Mouse (Mus musculus): ENCODE data around the gene Muc5ac. TPM values are rescaled to one million over a fixed set of nuclear protein-coding genes. Genes with fewer than 3 reads are reported as not detected.
A peak's percentile ranks its signal among the peaks of the same experiment; 100 is the strongest.
"Not testable (repeated sequence)": the region's sequence is repeated elsewhere in the genome, so short reads cannot be mapped to it uniquely, and the experiment has no call there.

Gene Muc5ac
- under 1 TPM in 1 of 2 experiments, not detected in 1; 0.02 TPM for total RNA-seq (2021)

DNA sequence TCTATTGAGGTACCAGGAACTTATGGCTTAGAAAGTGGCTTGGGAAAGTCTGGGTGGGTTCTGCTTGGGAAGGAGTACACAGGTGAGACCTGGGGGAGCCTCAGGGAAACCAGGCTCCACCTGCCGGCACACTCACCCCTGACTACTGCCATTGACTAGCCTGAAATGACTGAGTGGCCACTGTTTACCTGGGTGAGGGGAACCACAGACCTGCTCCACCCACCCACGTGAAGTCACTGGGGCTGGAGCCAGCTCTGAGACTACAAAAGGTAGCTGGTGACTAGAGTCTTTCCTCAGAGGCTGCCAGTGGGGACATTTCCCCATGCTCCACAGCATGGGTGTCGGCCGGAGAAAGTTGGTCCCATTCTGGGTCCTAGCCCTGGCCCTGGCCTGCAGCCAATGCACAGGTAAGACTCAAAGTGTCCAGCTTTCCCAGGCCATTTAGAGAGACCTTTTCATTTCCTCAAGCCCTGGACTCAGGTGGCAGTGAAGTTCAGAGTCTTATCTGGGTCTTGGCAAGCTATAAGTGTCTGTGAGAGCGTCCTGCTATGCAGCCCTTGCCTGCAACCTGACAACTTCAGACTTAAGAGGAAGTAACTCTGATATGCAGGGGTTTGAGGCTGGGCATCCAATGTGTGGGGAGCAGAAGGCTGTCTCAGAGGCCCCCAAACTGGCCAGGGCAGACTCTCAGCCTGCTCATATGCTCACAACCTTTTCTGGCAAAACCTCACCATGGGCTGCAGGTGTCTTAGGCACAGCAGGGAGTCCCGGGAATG, at the start of gene Muc5ac:
Muc5ac (plus strand) TSS at position 296 of the 776 bp plus-strand sequence.
- no peak for DNase-seq (ENCODE audit: low spot score in 2 of 2)

DNA sequence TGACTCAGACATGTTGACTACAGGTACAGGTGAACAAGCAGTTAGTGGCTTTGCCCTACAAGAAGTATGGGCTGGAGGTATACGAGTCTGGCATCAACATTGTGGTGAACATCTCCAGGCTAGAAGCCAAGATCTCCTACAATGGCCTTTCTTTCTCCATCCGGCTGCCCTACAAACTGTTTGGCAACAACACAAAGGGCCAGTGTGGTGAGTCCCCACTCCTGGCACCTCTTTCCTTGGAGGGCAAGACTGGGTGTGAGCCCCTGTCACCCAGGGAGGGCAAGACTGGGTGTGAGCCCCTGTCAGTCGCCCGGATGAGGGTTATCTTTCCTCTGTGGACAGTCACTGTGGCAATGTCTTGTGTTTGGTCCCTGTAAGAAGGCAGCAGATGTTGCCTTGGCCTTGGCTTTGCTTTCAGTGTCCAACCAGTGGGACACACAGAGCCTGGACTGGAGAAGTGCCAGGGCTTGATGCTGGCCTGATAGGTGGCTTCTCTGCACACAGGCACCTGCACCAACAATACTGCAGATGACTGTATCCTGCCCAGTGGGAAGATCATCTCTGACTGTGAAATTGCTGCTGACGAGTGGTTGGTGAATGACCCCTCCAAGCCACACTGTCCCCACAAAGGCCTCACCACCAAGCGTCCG, 41.2 kb upstream of the Muc5ac start:
- DNase-seq (ENCODE audit: low spot score in 2 of 2) = no peak
- intact Hi-C loops (cut with DNase I) = no loop called here

More for the DNA sequence above, at the start of gene Muc5ac:
- intact Hi-C loops (cut with DNase I) = no loop called here

DNA sequence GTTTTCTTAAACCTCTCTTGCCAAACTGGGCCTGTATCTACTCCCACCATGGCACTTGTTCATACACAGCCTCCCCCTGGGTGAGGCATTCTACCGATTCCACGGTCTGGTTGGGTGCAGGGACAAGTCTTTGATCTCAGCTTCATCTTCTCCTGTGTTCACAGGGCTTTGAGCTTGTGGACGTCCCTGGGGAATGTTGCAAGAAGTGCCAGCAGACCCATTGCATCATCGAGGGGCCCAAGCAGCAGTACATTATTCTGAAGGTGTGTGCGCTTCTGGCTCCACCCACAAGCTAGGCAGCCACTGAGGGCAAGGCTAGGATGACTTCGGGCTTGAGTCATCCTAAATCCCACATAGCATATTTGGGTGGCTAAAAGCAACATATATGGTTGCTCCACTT, 36.3 kb upstream of the Muc5ac start:
- intact Hi-C loops (cut with DNase I) = no loop called here

DNA sequence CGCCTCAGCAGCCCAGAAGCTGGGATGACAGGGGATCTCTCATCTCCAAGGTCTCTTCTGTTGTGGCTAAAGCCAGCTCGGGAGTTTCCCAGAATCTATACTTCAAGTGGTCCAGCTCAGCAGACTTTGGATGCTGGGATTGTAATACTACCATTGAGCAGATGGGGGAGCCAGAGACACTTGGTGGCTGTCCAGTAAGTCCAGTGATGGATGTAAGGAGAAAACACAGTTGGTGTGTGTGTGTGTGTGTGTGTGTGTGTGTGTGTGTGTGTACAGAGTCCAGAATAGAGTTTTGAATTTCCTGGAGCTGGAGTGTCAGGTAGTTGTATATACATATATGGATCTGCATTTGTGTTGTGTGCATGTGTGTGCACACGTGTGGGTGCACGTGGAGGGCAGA, 32.9 kb upstream of the Muc5ac start:
- DNase-seq (ENCODE audit: low spot score in 2 of 2) = peak; percentile 85 to 90
- intact Hi-C loops (cut with DNase I) = no loop called here

More for the DNA sequence above, 36.3 kb upstream of the Muc5ac start:
- no peak for DNase-seq (ENCODE audit: low spot score in 2 of 2)

DNA sequence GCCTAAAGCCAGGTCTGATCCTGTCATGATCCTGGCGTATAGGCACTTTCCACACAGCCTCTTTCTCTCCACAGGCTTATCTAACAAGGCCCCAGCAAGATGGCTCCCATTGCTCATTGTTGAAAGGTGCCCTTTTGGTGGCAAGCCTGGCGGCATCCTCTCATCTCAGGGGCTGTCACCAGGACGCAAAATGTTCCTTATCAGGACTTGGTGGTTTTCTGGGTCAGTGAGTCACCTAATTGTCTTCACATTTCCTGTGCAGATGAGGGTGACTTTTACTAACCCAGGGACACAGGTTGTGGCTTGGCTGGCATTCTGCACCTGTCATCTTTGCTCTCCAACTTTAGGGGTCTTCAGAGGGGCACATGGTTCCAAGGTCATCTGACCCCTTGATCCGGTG, 30.5 kb upstream of the Muc5ac start:
- no peak for DNase-seq (ENCODE audit: low spot score in 2 of 2)
- intact Hi-C loops (cut with DNase I) = no loop called here

DNA sequence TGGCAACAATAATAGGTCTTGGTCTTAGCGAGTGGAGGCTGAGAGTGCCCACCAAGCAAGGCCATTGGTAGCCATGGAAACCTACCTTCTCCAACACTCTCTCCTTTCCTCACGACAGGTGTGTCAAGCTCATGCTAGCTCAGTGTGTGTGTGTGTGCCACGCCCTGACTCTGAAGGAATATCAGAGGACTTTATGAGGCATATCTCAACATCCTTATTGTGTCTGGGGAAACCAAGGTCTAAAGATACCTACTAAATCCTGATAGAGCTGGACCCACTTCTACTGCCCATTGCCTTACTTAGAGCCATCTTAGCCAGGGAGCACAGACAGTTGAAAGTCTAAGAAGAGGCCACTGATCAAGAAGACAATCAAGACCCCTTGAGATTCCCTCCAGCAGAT, 18.3 kb upstream of the Muc5ac start:
- intact Hi-C loops (cut with DNase I) = no loop called here
- no peak for DNase-seq (ENCODE audit: low spot score in 2 of 2)

DNA sequence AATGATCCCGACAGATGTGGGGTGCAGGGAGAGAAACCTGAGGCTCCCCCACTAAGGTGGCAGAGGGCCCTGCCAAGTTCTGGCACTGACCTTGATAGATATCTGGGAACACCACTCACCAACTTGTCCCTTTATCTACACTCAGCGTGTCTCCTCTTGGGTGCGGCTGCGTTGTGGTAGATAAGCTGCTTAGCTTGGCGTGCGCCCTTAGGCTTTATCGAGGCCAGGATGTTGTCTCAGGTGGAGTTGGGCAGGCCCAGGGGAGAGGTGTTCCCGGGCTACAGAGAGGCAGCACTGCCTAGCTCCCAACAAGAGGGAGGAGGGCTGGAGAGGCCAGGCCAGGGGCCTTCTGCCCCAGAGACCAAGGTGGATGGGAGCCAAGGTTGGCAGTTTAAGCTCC, 17.8 kb upstream of the Muc5ac start:
- DNase-seq (ENCODE audit: low spot score in 2 of 2) = no peak

DNA sequence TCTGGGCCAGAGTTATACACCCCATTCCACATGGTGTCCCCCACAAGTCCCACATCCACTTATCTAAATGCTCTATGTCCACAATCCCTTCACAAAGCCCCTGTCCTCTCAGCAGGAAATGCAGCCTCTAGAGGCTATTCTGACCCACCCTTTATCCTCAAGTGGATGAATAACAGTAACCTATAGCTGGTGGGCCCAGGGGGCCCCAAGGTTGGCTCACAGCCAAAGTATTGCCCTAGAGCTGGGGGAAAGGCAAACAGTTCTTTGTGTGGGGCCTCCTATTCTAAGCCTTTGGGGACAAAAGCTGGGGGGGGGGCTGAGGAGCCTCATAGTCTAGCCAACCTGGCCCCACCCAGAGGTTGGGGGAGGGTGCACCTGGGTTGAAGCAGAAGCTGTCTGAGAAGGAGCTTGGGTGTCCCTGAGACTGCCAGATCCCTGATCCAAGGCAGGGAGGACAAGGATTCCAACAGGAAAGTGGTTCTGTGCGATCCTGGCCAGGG, 16.7 kb upstream of the Muc5ac start:
- DNase-seq (ENCODE audit: low spot score in 2 of 2) = no peak
- intact Hi-C loops (cut with DNase I) = no loop called here

More for the DNA sequence above, 17.8 kb upstream of the Muc5ac start:
- intact Hi-C loops (cut with DNase I) = no loop called here

DNA sequence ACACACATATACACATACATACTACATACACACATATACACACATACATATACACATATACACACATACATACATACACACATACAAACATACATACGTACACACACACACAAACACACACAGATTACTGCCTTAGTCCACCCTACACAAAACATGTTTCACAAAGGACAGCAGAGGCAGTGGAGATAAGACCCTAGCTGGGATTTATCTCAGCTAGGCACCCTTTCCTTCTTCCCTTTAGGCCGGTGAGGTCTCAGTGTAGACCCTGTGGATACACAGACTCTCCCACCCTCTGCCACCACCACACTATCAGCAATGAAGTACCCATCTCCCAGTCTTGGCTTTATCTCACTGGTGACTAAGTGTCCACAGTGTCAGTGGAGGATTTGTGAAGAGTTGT, 13.9 kb upstream of the Muc5ac start:
- intact Hi-C loops (cut with DNase I) = no loop called here
- DNase-seq (ENCODE audit: low spot score in 2 of 2) = no peak

DNA sequence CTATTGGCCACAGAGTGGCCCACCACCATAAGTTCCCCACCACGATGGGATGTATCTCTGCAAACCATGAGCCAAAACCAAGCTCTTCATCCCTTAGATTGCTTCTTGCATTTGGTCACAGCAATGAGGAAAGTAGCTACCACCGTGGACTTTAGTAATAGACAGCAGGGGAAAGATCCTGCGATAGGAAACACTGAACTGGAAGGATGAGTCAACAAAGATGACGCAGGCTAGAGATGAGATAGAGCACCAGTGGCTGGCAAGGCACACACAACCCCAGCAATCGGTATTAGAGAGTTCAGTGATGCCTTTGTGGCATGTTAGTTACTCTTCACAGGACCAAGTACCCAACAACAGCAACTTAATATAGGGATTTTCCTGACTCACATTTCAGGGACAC, 12.6 kb upstream of the Muc5ac start:
- intact Hi-C loops (cut with DNase I) = no loop called here

DNA sequence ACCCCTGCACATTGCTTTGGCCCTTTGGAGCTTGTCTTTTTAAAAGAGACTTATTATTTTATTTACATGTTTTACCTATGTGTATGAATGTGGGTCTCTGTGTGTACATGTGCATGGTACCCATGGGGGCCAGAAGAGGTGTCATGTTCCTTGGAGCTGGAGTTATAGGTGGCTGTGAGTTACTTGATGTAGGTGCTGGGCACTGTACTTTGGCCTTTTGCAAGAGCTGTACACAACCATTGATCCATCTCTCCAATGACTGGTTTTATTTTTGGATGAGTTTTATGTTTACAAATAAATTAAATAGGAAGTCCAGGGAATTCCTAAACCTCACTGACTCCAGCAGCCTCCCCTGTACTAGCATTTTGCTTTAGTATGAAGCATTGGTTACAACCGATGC, 5.5 kb downstream of the Muc5ac start:
- intact Hi-C loops (cut with DNase I) = no loop called here
- no peak for DNase-seq (ENCODE audit: low spot score in 2 of 2)

More for the DNA sequence above, 12.6 kb upstream of the Muc5ac start:
- no peak for DNase-seq (ENCODE audit: low spot score in 2 of 2)

DNA sequence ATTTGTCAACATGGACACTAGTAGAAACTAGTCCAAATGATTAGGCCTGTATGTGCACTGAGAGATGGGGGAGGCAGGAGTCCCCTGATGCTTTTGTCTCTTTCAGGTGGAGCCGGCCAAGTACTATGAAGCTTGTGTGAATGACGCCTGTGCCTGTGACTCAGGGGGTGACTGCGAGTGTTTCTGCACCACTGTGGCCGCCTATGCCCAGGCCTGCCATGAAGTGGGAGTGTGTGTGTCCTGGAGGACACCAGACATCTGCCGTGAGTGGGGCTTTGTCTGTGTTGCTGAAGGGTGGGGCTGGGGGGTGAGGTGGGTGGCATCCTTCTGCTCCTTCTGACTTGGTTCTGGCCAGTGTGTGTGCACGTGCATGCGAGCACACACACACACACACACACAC, 14.4 kb downstream of the Muc5ac start:
- intact Hi-C loops (cut with DNase I) = no loop called here
- peak in 1 of 2 experiments; percentile 55 for DNase-seq (ENCODE audit: low spot score in 2 of 2)

DNA sequence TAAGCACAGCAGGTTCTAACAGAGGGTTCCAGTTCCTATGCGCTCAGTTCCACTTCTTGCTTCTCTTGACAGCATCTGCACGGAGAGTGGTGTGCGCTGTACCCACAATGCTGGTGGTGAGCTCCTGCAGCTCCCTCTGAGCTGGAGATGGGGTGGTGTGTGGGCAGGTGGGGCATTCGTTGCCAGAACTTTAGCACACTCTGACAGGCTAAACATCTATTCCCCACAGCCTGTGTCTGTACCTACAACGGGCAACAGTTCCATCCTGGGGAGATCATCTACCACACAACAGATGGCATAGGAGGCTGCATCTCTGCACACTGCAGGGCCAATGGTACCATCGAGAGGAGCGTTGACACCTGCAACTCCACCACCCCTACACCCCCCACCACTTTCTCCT, 16.6 kb downstream of the Muc5ac start:
- intact Hi-C loops (cut with DNase I) = loop anchor here (1.0 kb wide), 1 partner anchor 97 kb away; no protein-coding TSS in a partner anchor
- DNase-seq (ENCODE audit: low spot score in 2 of 2) = peak; percentile 47 to 95

DNA sequence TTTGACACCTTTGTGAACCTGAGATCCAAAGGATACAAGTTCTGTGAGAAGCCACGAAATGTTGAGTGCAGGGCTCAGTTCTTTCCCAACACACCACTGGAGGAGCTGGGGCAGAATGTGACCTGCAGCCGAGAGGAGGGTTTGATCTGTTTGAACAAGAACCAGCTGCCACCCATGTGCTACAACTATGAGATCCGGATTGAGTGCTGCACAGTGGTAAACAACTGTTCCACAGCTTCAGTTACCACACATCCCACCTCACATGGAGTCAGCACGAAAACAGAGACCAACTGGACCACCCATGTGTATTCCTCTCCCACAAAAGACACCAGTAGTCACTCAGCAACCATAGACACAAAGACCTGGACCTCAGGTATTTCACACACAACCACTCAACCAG, 19.1 kb downstream of the Muc5ac start:
- intact Hi-C loops (cut with DNase I); DNase-seq (ENCODE audit: low spot score in 2 of 2): not testable (repeated sequence)

DNA sequence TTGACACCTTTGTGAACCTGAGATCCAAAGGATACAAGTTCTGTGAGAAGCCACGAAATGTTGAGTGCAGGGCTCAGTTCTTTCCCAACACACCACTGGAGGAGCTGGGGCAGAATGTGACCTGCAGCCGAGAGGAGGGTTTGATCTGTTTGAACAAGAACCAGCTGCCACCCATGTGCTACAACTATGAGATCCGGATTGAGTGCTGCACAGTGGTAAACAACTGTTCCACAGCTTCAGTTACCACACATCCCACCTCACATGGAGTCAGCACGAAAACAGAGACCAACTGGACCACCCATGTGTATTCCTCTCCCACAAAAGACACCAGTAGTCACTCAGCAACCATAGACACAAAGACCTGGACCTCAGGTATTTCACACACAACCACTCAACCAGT, 21.2 kb downstream of the Muc5ac start:
- intact Hi-C loops (cut with DNase I); DNase-seq (ENCODE audit: low spot score in 2 of 2): not testable (repeated sequence)

DNA sequence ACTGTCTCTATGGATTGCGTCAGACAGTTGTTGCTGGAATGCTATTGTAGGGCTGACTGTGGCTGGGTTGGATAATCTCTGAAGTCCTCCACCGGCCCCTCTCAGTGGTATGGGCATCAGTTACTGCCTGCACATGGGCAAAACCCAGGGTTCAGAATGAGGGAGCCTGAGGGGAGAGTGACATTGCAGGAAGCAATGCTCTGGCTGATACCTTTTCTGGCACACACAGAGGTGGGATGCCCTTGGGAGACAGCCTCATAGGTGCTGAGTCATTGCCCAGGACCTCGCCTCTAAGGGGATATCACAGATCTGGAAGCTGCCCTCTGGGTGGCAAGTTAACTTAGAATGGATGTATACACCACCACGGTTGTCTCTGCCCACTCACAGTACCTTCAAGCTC, 24.5 kb downstream of the Muc5ac start:
- intact Hi-C loops (cut with DNase I) = no loop called here

DNA sequence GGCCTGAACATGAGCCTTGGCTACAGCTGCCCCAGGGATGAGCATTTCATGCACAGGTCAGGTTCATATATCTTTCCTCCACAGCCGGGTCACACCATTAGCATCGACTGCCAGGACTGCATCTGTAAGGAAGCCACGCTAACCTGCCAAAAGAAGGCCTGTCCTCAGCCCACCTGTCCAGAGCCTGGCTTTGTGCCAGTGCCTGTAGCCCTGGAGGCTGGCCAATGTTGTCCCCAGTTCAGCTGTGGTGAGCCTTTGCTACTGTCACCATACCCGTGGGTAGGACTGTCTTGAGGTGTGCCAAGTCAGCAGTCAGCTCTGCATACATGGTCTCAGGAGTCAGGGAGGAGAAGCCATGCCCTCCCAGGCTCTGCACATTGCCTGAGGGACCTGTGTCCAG, 26.6 kb downstream of the Muc5ac start:
- DNase-seq (ENCODE audit: low spot score in 2 of 2) = no peak
- intact Hi-C loops (cut with DNase I) = no loop called here

More for the DNA sequence above, 24.5 kb downstream of the Muc5ac start:
- no peak for DNase-seq (ENCODE audit: low spot score in 2 of 2)

DNA sequence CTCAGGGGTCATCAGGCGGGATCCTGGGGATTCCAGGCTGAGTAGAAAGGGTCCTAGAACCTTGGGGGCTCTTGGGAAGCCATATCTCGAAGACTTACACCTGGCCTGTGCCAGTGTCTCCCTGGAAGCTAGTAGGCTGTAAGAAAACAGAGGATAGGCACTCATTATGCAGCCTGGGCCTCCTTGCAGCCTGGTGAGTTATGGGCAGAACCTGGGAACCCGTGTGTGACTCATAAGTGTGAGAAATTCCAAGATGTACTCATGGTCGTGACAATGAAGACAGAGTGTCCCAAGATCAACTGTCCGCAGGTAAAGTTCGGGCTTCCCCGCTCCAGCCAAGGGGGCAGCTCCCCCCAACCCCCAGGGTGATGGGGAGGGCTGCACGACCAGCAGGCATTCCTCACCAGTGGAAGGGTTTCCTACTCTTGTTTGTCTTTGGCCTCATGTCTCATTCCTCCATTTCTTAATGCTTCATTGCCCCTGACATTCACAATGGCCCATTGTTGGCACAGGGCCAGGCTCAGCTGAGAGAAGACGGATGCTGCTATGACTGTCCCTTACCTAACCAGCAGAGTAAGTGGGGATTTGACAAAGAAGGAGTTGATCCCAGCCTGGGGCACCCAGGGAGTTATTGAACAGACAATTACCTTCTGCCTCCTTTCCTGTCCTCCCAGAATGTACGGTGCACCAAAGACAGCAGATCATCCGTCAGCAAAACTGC, 28.7 kb downstream of the Muc5ac start:
- DNase-seq (ENCODE audit: low spot score in 2 of 2) = peak in 1 of 2 experiments; percentile 3
- intact Hi-C loops (cut with DNase I) = no loop called here

DNA sequence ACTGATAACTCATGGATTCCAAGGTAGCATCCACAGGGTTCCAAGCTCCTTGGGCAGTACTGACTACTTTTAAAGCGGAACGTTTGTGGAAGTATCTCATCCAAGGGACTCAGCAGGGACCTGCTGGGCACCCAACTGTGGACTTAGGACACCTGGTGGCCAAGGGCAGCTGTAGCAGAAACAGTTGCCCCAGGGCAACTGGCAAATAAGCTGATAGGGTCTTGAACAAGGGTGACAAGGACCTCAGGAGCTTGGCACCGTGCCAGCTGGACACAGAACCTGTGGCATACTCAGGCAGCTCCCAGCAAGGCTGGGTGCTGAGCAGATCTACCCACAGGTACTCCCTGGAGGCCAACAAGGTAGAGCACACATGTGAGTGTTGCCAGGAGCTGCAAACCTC, 29.5 kb downstream of the Muc5ac start:
- intact Hi-C loops (cut with DNase I) = no loop called here
- DNase-seq (ENCODE audit: low spot score in 2 of 2) = no peak

DNA sequence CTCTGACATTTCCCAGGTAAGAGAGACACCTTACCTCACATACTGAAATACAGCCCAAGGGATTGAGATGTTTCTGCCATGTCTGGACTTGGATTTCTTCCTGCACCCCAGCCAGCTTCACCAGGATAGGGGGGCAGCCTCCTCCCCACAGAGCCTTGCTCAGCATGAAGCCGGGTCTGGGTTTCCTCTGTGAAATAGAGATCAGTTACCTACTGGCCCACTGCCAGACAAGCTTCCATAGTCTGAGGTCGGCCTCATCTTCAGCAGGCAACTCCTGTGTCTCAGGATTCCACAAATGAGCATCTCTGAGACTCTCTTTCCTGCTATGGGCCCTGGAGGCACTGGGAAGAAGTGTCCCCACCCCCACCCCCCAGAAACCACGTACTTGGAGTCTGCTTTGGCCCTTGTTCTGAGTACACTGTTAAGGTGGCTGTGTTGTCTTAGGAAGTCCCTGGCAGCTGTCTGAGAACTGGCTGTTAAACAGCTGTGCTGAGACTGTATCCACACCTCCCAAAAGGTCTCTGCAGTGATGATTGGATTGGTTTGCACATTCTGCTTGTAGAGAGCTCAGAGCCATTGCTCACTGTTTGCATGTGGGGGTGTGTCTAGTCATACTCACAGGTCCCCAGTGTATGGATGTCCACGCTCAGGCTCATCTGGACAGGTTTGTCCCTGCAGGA, 34.0 kb downstream of the Muc5ac start:
- intact Hi-C loops (cut with DNase I) = no loop called here
- peak in 1 of 2 experiments; percentile 15 for DNase-seq (ENCODE audit: low spot score in 2 of 2)
